Mouse (Mus musculus) R1 (cell line): ENCODE measurements around the gene Tmem109.

Experiments
- DNase-seq: peaks from one replicate; pipeline ENCODE4 v3.0.0-alpha.2; 2018; ENCODE audit warnings: low read depth, low spot score

Tmem109 gene

GRCm38 (mm10) chr19:10892201-10892600 lies 10.4 kb upstream of the Tmem109 start:
- DNase-seq: no peak

- no peak for DNase-seq
Measured at GRCm38 (mm10) chr19:10880975-10881425, 801 bp downstream of the Tmem109 start.

- peak; percentile 50 for DNase-seq
Measured at GRCm38 (mm10) chr19:10880085-10880974, 1.5 kb downstream of the Tmem109 start.

- no peak for DNase-seq
Measured at GRCm38 (mm10) chr19:10878201-10878837, 3.5 kb downstream of the Tmem109 start.

GRCm38 (mm10) chr19:10871328-10871961 lies 10.4 kb downstream of the Tmem109 start:
- DNase-seq: no peak

GRCm38 (mm10) chr19:10870676-10871075 lies 11.1 kb downstream of the Tmem109 start:
- DNase-seq: no peak

DNA sequence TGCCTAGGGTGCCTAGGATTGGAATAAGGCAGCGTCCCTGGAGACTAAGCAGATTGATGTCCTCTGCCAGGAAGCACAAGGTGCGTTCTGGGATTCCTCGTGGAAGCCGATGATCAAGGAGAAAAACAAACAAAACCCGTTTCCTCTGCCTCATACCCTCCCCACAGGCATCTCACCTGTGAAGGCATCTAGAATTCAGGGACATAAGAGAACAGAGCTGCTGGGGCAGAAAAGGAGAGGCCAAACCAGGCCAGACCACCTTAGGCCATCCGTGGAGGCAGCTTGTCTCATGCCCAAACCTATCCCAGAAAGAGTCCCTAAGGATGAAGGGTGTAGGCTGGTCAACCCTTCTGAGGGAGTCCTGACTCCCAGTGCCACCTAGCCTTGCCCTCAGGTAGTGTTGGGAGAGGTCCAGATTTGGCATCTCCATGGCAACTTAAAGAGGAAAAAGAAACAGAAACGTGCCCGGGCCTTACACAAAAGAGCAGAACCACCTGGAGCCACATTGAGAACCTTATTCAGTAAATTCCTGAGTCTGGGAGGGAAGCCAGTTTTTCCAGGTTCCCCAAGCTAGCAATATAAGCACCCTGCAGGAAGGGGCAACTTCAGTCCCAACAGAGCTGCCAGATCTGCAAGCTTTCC lies 11.8 kb downstream of the Tmem109 start, which contains the start of gene Tmem132a:
Gene Tmem132a, minus strand, starts transcription at position 55 of the 642 bp plus-strand sequence.
- DNase-seq: no peak

DNA sequence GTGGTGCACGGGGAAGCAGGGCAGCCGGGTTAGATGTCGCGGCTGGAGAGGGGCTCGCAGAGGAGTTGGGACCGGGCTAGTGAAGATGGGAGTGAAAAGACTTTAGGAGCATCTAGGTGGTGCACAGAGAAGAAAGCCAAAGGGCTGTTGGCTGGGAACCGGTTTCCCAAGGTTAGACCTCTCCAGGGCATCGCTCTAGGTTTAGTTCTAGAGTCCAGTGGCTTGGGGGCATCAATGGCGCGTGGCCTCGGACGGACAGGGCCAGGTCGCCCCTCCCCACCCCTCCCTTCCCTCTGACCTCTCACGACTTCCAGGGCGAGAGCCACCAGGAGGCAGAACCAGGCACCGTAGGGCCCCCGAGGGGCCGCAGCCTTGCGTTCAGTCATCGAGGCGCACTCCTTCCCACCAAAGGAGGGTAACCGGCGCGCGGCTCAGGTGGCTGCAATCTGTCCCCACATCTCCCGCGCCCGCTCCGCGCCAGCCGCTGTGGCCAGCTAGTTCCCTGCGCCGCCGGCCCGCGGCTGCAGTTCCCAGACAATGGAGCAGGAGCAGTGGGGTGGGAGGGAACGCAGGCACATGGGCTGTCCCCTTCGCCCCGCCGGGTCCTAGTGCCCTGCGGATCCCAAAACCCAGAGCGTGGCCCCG lies 12.4 kb downstream of the Tmem109 start:
- DNase-seq: peak; percentile 73

- no peak for DNase-seq
Measured at GRCm38 (mm10) chr19:10868623-10869141, 13.1 kb downstream of the Tmem109 start.

DNA sequence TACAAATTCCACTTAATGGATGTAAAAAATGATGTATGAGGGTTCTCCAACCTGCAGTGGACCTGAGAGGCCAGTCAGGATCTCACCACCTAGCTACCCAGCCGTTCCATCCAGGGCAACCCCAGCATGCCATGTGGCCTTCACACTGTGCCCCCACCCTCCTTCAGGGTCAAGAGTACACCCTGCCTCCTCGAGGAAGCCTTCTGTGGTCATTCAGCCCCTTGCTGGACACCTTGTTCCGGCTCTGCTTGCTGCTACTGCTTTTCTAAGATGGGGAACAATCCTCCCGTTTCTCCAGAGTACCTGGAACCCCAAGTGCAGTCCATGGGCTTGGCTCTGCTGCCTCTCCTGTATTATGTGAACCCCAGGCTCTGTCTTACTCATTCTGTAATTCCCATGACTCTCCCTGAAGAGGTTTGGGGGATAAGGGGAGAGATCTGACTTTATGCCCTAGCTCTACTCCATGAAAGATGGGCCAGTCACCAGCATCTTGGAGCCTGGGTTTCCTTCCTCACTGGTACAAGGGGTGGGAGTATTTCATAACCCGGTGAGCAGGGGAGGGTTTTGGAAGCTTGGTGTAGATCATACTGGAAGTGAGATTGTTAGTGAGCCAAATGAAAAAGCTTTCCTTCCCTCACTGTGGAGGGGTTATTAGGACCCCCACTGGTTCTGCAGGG lies 13.7 kb downstream of the Tmem109 start:
- DNase-seq: no peak

DNA sequence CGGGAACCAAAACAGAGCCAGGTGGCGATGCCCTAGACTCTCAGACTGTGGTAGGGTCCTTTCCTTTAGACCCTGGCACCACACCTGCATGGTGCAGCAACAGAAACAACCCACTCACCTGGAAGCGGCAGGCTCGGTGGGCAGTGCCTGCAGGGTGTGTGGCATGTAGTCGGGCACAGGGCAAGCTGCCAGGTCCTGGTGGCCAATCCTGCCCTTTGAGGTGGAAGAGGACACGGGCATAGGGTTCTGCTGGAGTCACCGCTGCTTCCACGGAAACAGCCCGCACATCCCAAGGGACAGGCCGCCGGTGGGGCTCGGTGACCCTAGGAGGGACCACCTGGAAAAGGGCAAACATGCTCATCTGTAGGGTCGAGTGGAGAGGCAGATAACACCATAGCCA lies 15.4 kb downstream of the Tmem109 start:
- DNase-seq: no peak

- DNase-seq: peak; percentile 85
Measured at GRCm38 (mm10) chr19:10860072-10860497, 21.7 kb downstream of the Tmem109 start.

DNA sequence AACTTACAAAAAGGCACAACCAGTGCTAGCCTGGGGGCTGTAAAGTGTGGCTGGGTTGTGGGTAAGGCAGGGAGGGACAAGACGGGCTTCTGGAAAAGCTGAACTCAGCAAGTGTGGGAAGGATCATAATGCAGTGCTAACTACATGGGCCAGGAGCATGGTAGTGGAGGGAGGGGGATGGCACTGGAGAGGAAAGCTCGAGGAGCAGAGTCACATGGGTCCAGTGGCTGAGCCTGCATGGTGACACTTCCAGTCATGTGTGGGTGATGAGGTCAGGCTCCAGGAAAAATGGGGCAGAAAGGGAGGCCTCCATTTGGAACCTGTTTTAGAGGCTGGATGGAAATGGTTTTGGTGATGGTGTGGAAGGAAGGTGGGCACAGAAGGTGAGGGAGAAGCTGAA lies 25.3 kb downstream of the Tmem109 start:
- no peak for DNase-seq

GRCm38 (mm10) chr19:10855422-10855821 lies 26.4 kb downstream of the Tmem109 start:
- DNase-seq: no peak

DNA sequence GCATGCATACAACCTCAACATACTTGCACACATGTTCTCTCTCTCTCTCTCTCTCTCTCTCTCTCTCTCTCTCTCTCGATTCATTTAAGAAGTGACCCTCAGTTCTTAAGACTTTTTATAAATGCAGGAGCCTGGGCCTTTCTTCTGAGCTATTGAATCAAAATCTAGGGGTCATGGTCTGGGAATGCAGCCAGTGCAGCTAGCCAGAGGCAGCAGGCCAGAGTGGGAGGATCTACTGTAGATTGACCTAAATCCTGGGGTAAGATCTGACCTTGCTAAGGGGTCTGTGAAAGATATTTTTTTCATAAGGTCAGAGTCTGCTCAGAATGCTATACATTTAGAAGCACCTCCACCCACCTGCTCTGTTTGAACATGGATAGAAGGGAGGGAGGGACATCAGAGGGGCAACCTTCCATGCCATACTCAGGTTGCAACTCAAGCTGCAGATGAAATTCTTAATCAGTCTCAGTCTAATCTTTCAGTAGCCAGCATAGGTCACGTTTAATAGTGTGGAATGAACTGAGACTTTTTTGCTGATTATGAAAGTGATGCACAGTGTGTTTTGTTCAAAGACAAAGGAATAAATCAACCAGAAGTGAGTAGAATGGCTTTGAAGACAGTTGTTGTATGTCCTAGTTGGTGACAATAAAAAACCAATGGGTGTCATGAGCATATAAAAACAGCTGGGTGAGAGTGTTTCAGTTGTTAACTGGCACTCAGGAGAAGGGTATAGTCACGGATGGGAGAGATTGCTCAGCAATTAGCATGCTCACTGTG lies 34.3 kb downstream of the Tmem109 start:
- no peak for DNase-seq

DNA sequence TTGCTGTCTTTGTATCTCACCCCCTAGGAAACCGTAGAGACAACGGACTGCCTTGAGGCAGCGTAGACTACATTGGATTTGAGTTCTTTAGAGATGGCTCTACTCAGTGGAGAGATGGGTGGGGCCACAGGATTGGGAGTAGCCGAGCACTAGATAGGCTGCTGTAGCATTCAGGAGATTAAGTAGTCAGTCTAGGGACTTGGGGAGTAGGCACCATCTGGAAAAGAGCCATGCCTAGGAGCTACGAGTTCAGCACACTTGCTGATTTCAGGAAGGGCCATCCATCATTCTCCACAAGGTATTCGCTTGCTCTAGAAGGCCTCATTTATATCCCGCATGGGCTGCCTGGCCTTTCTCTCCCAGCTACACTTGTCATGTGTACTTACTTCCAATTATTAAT lies 35.7 kb downstream of the Tmem109 start:
- no peak for DNase-seq

DNA sequence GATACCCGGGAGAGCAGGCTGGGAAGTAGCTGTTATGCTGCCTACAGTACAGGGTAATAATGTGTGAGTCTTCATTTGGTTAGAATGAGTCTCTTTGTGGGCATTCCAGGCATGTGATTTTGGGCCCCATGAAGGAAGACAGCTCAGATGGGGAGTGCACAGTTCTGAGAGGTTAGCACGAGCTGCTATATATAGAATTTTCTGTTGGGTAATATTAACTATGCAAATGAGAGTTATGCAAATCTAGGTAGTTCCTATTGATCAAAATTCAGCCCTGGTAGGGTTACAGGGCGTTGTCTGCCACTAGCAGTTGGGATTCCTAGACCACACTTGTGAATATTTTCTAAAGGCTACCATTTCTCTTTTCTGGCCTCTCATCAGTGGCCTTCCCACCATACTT lies 36.3 kb downstream of the Tmem109 start:
- DNase-seq: no peak

DNA sequence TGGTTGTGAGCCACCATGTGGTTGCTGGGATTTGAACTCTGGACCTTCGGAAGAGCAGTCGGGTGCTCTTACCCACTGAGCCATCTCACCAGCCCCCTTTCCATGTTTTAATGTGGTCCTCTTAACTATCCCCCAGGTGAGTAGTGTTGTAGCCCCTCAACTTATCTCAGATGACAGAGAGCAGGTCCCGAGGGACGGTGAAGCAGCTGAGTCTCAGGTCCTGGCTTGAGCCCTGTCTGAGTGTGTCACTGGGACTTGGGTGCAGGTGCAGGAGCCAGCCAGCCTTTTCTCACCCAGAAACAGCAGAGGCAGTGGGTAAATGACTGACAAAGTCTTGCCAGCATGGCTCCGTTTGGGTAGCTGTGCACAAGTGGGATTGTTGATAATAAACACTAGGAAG lies 37.6 kb downstream of the Tmem109 start:
- DNase-seq: no peak

DNA sequence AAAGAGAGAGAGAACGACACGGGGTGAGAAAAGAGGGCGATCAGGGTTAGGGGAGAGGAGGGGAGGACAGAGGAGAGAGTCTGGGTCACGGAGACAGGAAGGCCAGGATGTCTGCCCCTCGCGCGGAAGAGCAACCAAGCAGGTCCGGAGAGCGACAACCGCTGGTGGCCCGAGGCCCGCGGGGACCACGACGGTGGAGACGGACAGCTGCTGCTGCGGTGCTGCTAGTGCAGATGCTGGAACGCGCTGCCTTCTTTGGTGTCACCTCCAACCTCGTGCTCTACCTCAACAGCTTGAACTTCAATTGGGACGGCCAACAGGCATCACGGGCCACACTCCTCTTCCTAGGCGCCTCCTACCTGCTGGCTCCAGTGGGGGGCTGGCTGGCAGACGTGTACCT lies 38.9 kb downstream of the Tmem109 start:
- DNase-seq: no peak
